Mouse (Mus musculus): ENCODE data around the gene Gm28048. TPM values are rescaled to one million over a fixed set of nuclear protein-coding genes. Genes with fewer than 3 reads are reported as not detected.

The Gm28048 gene
- polyA plus RNA-seq, 1 experiment from 2014 or later: 6.8 TPM

- Histone ChIP-seq H3K36me3 (no peaks in the 10 kb centered on the region), H3K4me2 (no peak overlapping the region), H3K27me3 (no peaks in the 10 kb centered on the region), H3K4me3 (replicated peaks) (no peak overlapping the region), H3K9ac (no peak overlapping the region), H3K9me3 (replicated peaks) (no peaks in the 10 kb centered on the region), H3K27ac (no peak overlapping the region), H3K4me1 (replicated peaks) (peaks cover 19% of the 10 kb centered on the region)
- no peak for DNase-seq
- no peak for ATAC-seq (ENCODE audit: low read depth)
- WGBS (ENCODE audit: insufficient replicate concordance): 71% methylated on average over 2 of the region's 2 CpGs
These were observed 194.1 kb downstream of the Gm28048 start for GRCm38 (mm10) chr11:22787833-22788232.

Other genes with a start within 250 kb of the Gm28048 start
- 4.8 TPM in 2 replicates for gene B3gnt2, start 121.1 kb downstream of the Gm28048 start, polyA plus RNA-seq (2015; fragmentation: Nextera tagmentation; extraction: Ambion mirVana)
- gene Zrsr1, start 10.1 kb downstream of the Gm28048 start, polyA plus RNA-seq (2015; fragmentation: Nextera tagmentation; extraction: Ambion mirVana): 2.2 and 2.8 TPM in 2 replicates
- gene Commd1, start 292 bp upstream of the Gm28048 start, polyA plus RNA-seq (2015; fragmentation: Nextera tagmentation; extraction: Ambion mirVana): 209 and 224 TPM in 2 replicates
- gene Cct4, start 8.4 kb upstream of the Gm28048 start, polyA plus RNA-seq (2015; fragmentation: Nextera tagmentation; extraction: Ambion mirVana): 206 and 239 TPM in 2 replicates
- gene Fam161a, start 25.4 kb upstream of the Gm28048 start, polyA plus RNA-seq (2015; fragmentation: Nextera tagmentation; extraction: Ambion mirVana): 0.51 and 1.6 TPM in 2 replicates

Data from liver, embryonic 13.5 days (tissue).